Mouse (Mus musculus) frontal cortex, postnatal 36 days (tissue): ENCODE measurements around the gene Nmnat3.

Source experiments
- DNase-seq, 2 experiments: peaks; one replicate each; pipeline ENCODE4 v3.0.0; 2022; ENCODE audit warnings: low spot score in 2 of 2

Gene Nmnat3

GRCm38 (mm10) chr9:98311316-98311965, 24.2 kb downstream of the Nmnat3 start:
- DNase-seq = no peak

- DNase-seq = no peak
Observed at GRCm38 (mm10) chr9:98312622-98313374, 25.6 kb downstream of the Nmnat3 start.

- DNase-seq = no peak
Observed at GRCm38 (mm10) chr9:98313587-98313986, 26.4 kb downstream of the Nmnat3 start.

GRCm38 (mm10) chr9:98314059-98314650, 26.9 kb downstream of the Nmnat3 start:
- DNase-seq = no peak

GRCm38 (mm10) chr9:98317897-98318296, 30.7 kb downstream of the Nmnat3 start:
- DNase-seq = no peak

GRCm38 (mm10) chr9:98318875-98319274, 31.6 kb downstream of the Nmnat3 start:
- DNase-seq = no peak

DNA sequence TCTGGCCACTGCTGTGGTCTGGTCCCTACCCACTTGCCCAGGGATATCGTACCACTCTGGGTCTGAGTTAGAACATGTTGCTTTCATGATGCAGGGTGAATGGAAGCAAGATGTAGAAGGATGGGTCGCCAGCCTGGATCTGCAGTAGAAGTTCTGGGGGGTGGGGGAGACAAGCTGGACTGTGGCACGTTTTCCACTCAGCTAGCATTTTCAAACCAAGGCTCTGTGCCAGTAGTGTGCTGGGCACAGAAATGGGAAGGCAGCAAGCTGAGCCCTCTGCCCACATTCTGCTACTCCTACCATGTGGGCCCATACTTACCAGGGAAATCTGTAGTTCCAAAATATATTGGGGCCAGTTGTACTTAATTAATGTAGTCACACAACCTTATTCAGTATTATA, 33.5 kb downstream of the Nmnat3 start:
- DNase-seq = no peak

GRCm38 (mm10) chr9:98326088-98326487, 38.9 kb downstream of the Nmnat3 start:
- no peak for DNase-seq

GRCm38 (mm10) chr9:98328415-98329176, 41.4 kb downstream of the Nmnat3 start:
- DNase-seq = no peak

DNA sequence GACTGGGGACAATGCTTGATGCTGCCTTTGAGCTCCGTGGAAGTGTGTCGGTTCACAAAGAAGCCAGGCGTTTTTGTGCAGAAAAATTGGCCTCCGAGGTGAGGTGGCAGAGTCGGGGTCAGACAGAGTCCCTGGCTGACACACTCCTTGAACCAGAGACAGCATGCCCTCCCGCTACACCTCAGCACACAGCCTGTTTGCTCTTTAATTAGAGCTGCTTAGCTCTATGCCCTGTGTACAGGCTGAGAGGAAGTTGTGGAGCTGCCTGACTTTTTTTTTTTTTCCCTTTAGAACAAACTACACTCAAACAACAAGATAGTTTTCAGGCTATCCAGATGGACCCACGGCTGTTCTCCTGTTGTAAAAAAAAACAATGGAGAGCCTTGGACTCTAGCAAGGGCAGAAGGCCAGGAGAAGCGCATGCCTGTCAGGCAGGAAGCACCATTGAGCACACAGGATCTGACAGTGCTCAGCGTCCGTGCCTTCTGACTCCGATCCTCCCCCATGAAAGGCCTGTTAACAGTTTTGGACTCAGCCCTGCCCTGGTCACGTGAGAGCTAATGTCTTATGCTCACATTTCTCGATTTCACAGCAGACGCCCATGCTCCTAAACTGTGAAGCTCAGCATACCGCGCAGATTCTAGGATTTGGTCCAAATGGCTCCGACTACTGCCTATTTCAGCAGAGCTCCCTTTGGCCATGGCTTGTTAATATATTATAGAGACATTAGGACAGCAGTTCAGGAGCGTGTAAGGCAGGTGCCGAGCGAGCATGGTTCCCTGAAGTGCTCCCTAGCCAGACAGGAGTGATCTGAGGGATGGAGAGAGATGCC, 42.3 kb downstream of the Nmnat3 start:
- peak; percentile 44 to 75 for DNase-seq

- no peak for DNase-seq
Observed at GRCm38 (mm10) chr9:98333219-98333754, 46.1 kb downstream of the Nmnat3 start.

GRCm38 (mm10) chr9:98337881-98338769, 50.9 kb downstream of the Nmnat3 start:
- peak; percentile 25 to 41 for DNase-seq

DNA sequence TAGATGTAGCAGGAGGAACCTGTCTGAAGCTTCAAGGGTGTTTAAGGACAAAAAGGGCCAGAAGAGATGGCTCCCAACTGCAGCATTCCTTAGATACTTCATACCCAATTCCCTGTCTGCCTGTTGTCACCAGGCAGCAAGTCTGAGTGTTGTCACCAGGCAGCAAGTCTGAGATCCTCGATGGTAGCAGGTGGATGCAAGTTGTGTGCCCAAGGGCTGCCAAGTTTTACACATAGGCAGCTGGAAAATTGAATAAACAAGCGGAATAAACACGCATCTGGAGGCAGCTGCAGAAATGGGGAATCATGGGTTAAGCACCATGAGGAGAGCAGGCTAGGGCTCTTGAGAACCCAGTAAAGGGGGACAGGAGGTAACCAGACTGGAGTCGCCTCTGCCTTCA, 52.7 kb downstream of the Nmnat3 start:
- DNase-seq = no peak

GRCm38 (mm10) chr9:98340427-98340826, 53.2 kb downstream of the Nmnat3 start:
- no peak for DNase-seq

DNA sequence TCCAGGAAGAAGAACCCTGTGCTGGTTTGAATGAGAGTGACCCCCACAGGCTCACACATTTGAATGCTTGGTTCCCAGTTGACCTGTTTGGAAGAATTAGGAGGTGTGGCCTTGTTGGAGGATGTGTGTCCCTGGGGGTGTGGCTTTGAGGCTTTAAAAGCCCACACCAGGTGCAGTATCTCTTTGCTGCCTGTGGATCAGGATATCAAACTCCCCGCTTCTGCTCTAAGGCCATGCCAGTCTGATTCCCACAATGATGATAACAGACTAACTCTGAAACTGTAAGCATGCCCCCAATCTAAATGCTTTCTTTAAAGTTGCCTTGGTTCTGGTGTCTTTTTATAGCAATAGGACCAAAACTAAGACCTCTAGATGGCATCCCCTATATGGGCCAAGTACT, 58.6 kb downstream of the Nmnat3 start:
- no peak for DNase-seq

- no peak for DNase-seq
Observed at GRCm38 (mm10) chr9:98346240-98346639, 59.0 kb downstream of the Nmnat3 start.

DNA sequence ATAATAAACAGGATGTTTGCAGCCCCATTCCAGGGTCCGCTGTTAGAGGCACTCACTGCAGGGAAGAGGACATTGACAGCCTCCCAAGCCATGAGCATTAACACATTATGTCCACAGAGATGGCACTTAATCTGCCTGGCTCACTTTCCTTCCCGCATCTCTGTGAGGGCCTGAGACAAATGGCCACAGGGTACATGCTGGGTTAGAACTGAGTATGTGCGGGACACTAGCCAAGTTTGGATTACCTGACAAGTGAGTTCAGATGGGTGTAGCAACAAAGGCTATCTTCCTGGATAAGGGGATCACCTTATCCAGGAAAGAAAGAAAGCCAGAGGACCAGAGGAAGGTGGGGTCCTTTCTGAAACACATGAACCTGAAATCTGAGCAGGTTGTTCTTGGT, 59.8 kb downstream of the Nmnat3 start:
- no peak for DNase-seq

DNA sequence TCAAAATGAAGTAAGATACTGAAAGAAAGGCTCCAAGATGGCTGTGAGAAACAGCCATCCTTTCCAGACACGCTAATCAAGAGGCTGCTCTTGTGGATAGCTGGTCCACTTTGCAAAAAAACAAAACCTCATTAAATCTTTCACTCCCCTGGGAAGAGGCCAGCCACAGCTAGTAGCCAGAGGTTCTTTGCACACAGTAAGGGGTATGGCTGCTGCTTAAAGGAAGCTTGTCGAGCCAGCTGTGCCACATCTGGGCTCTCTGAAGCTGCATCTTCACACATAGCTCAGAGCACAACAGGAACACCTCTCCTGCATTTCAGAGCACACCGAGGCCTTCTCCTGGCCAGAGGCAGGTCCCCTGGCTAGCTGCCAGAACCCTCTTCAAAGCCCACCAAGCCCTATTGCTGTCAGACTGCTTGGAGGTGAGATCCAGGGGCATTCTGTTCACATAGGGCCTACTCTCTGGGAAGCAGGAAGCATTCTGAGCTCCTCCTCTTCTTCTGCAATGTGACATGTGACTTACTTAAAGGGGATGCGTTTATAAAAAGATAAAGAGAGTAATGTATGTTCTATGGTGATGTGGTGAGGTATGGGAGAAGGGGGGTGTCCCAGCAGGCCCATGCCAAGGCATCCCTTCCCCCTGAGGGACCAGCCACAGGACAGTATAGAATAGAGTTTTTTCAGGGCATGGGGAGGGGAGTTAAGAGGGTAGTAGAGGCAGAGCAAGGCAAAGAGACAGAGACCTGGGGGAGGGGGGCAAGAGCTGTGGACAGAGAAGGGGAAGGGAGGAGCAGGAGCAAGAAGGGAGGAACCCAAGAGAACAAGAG, 63.3 kb downstream of the Nmnat3 start:
- DNase-seq = no peak

DNA sequence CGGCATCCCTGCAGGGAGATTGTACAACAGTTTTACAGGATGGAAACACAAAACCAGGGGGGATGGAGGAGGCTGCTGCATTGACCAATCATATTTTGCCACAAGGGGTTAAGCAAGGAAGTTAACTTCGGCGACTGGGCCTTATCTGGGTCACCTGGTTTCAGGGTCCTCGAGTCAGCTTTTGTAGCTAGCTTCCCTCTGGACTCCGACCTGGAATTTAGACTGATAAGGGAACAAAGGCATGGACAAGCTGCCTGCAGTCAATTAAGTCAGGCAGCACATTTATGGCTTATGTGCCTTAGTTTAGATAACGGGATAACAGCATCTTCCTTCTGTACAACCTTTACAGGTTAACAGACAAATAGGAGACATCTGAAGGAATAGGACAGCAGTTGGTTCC, 65.1 kb downstream of the Nmnat3 start:
- DNase-seq = no peak
